Mouse (Mus musculus): ENCODE measurements around the gene Cnot6l. TPM values are rescaled to one million over a fixed set of nuclear protein-coding genes. Genes with fewer than 3 reads are reported as not detected.

Gene Cnot6l
- polyA plus RNA-seq, 1 experiment from 2014 or later: 20.0 TPM

GRCm38 (mm10) chr5:96037684-96038121, 126.3 kb downstream of the Cnot6l start:
- Histone ChIP-seq H3K9ac (no peak overlapping the region), H3K36me3 (replicated peaks; ENCODE audit: control insufficient read depth, insufficient read depth) (no peaks in the 10 kb centered on the region), H3K4me2 (replicated peaks) (no peak overlapping the region), H3K9me3 (ENCODE audit: control insufficient read depth, low read length) (no peaks in the 10 kb centered on the region), H3K27me3 (ENCODE audit: control insufficient read depth, insufficient read depth, low read length) (no peaks in the 10 kb centered on the region), H3K27ac (no peak overlapping the region), H3K4me1 (replicated peaks; ENCODE audit: control insufficient read depth, insufficient read depth, low read length) (no peaks in the 10 kb centered on the region; the same call in 1 of the 2 replicates), H3K4me3 (replicated peaks; ENCODE audit: low read length) (no peak overlapping the region)
- DNase-seq (ENCODE audit: low spot score) (no peak), ATAC-seq (ENCODE audit: low FRiP score) (no peak)
- 49% methylated on average over 8 of the region's 8 CpGs for WGBS

GRCm38 (mm10) chr5:96036125-96036672, 127.8 kb downstream of the Cnot6l start:
- Histone ChIP-seq H3K27ac (no peak overlapping the region), H3K27me3 (ENCODE audit: control insufficient read depth, insufficient read depth, low read length) (no peaks in the 10 kb centered on the region), H3K4me1 (replicated peaks; ENCODE audit: control insufficient read depth, insufficient read depth, low read length) (no peaks in the 10 kb centered on the region; the same call in 1 of the 2 replicates), H3K4me2 (replicated peaks) (no peak overlapping the region), H3K9me3 (ENCODE audit: control insufficient read depth, low read length) (no peaks in the 10 kb centered on the region), H3K36me3 (replicated peaks; ENCODE audit: control insufficient read depth, insufficient read depth) (no peaks in the 10 kb centered on the region), H3K9ac (no peak overlapping the region), H3K4me3 (replicated peaks; ENCODE audit: low read length) (no peak overlapping the region)
- 66% methylated on average over 7 of the region's 7 CpGs for WGBS
- ATAC-seq (ENCODE audit: low FRiP score) (no peak), DNase-seq (ENCODE audit: low spot score) (no peak)

GRCm38 (mm10) chr5:96034101-96034500, 129.9 kb downstream of the Cnot6l start:
- DNase-seq (ENCODE audit: low spot score) (no peak), ATAC-seq (ENCODE audit: low FRiP score) (no peak)
- Histone ChIP-seq H3K36me3 (replicated peaks; ENCODE audit: control insufficient read depth, insufficient read depth) (no peaks in the 10 kb centered on the region), H3K4me2 (replicated peaks) (no peak overlapping the region), H3K4me1 (replicated peaks; ENCODE audit: control insufficient read depth, insufficient read depth, low read length) (no peaks in the 10 kb centered on the region; the same call in 1 of the 2 replicates), H3K27me3 (ENCODE audit: control insufficient read depth, insufficient read depth, low read length) (no peaks in the 10 kb centered on the region), H3K4me3 (replicated peaks; ENCODE audit: low read length) (no peak overlapping the region), H3K9ac (no peak overlapping the region), H3K9me3 (ENCODE audit: control insufficient read depth, low read length) (no peaks in the 10 kb centered on the region), H3K27ac (no peak overlapping the region)
- WGBS: 24% methylated on average over 1 of the region's 1 CpGs

GRCm38 (mm10) chr5:96029821-96030220, 134.2 kb downstream of the Cnot6l start:
- H3K9me3 ChIP-seq (ENCODE audit: control insufficient read depth, low read length): 0 out of 2 replicates have a peak, but pooled peaks cover 5% of the 10 kb centered on the region
- DNase-seq (ENCODE audit: low spot score): no peak
- no peaks in the 10 kb centered on the region for H3K36me3 ChIP-seq (replicated peaks; ENCODE audit: control insufficient read depth, insufficient read depth)
- no peak overlapping the region for H3K4me3 ChIP-seq (replicated peaks; ENCODE audit: low read length)
- H3K4me2 ChIP-seq (replicated peaks): no peak overlapping the region
- no peaks in the 10 kb centered on the region for H3K4me1 ChIP-seq (replicated peaks; ENCODE audit: control insufficient read depth, insufficient read depth, low read length)
- no peak overlapping the region for H3K9ac ChIP-seq
- no peaks in the 10 kb centered on the region for H3K27me3 ChIP-seq (ENCODE audit: control insufficient read depth, insufficient read depth, low read length)
- WGBS: 91% methylated on average over 2 of the region's 2 CpGs
- no peak for ATAC-seq (ENCODE audit: low FRiP score)
- no peak overlapping the region for H3K27ac ChIP-seq

Other genes with a start within 250 kb of the Cnot6l start
- gene Cxcl13, start 207.2 kb downstream of the Cnot6l start, polyA plus RNA-seq (2014; fragmentation: Nextera tagmentation; extraction: Ambion mirVana): 0.23 TPM in 1 of 2 replicates, not detected in the other
- gene Mrpl1, start 45.3 kb upstream of the Cnot6l start, polyA plus RNA-seq (2014; fragmentation: Nextera tagmentation; extraction: Ambion mirVana): 18.5 and 19.0 TPM in 2 replicates
- gene Fras1, start 209.8 kb upstream of the Cnot6l start, polyA plus RNA-seq (2014; fragmentation: Nextera tagmentation; extraction: Ambion mirVana): 7.0 and 9.8 TPM in 2 replicates